Mouse (Mus musculus): Measurements from ENCODE around the gene Tas2r130. TPM values are rescaled to one million over a fixed set of nuclear protein-coding genes. Genes with fewer than 3 reads are reported as not detected.

The Tas2r130 gene
- not detected in 2 replicates for polyA plus RNA-seq (2012; rRNA removed; ENCODE audit: low replicate concordance)

GRCm38 (mm10) chr6:131630812-131631211 lies at the start of gene Tas2r130:
TSS of gene Tas2r130 (minus strand) at chr6:131630912.

GRCm38 (mm10) chr6:131678786-131679185 lies 48.1 kb upstream of the Tas2r130 start, which contains the start of gene Tas2r106:
TSS of gene Tas2r106 (minus strand) at chr6:131678886.

GRCm38 (mm10) chr6:131660049-131660448 lies 29.3 kb upstream of the Tas2r130 start, which contains the start of gene Tas2r107:
TSS of gene Tas2r107 (minus strand) at chr6:131660149.

Other genes with a start within 250 kb of the Tas2r130 start
- 72.3 and 101 TPM in 2 replicates for gene Ybx3, start 242.4 kb downstream of the Tas2r130 start, polyA plus RNA-seq (2012; rRNA removed; ENCODE audit: low replicate concordance)
- not detected in 2 replicates for gene 5430401F13Rik, start 144.5 kb downstream of the Tas2r130 start, polyA plus RNA-seq (2012; rRNA removed; ENCODE audit: low replicate concordance)
- not detected in 2 replicates for gene Gm6619, start 144.5 kb downstream of the Tas2r130 start, polyA plus RNA-seq (2012; rRNA removed; ENCODE audit: low replicate concordance)
- not detected in 2 replicates for gene Tas2r107, start 29.2 kb upstream of the Tas2r130 start, polyA plus RNA-seq (2012; rRNA removed; ENCODE audit: low replicate concordance)
- gene Tas2r106, start 48.0 kb upstream of the Tas2r130 start, polyA plus RNA-seq (2012; rRNA removed; ENCODE audit: low replicate concordance): not detected in 2 replicates
- gene Tas2r104, start 54.8 kb upstream of the Tas2r130 start, polyA plus RNA-seq (2012; rRNA removed; ENCODE audit: low replicate concordance): not detected in 2 replicates
- not detected in 2 replicates for gene Tas2r105, start 56.6 kb upstream of the Tas2r130 start, polyA plus RNA-seq (2012; rRNA removed; ENCODE audit: low replicate concordance)
- gene Tas2r114, start 59.2 kb upstream of the Tas2r130 start, polyA plus RNA-seq (2012; rRNA removed; ENCODE audit: low replicate concordance): not detected in 2 replicates

All from duodenum, adult 2 months (tissue).